Mouse (Mus musculus) embryonic facial prominence, embryonic 13.5 days (tissue): ENCODE data around the gene Dhx29. TPM values are rescaled to one million over a fixed set of nuclear protein-coding genes. Genes with fewer than 3 reads are reported as not detected.

ENCODE experiments used
- ATAC-seq: fragments of 200-750 bp; cut with Nextera tagmentation; 2 replicates; pipeline ENCODE4 v1.8.0; 2017; ENCODE audit warnings: low read depth; ENCODE audit not compliant: insufficient number of reproducible peaks, insufficient read depth, low FRiP score, low TSS enrichment
- H3K27ac ChIP-seq: fragments of 300-500 bp; sonication (generic); 2 replicates; pipeline ENCODE4 v1.5.1; 2015; ENCODE audit warnings: moderate library complexity, mild to moderate bottlenecking, inconsistent platforms
- H3K27me3 ChIP-seq: fragments of 300-500 bp; sonication (generic); 2 replicates; pipeline ENCODE4 v1.6.1; 2015; ENCODE audit warnings: mild to moderate bottlenecking, inconsistent platforms
- H3K36me3 ChIP-seq: fragments of 300-500 bp; sonication (generic); 2 replicates; pipeline ENCODE4 v1.6.1; 2015; ENCODE audit warnings: mild to moderate bottlenecking, inconsistent platforms
- H3K4me1 ChIP-seq: fragments of 300-500 bp; sonication (generic); 2 replicates; pipeline ENCODE4 v1.6.1; 2015; ENCODE audit warnings: inconsistent platforms
- H3K4me2 ChIP-seq: fragments of 300-500 bp; sonication (generic); 2 replicates; pipeline ENCODE4 v1.6.1; 2015; ENCODE audit warnings: moderate library complexity, mild to moderate bottlenecking, inconsistent platforms
- H3K4me3 ChIP-seq: fragments of 300-500 bp; sonication (generic); 2 replicates; pipeline ENCODE4 v1.5.1; 2015; ENCODE audit warnings: mild to moderate bottlenecking, inconsistent platforms
- H3K9ac ChIP-seq: fragments of 300-500 bp; sonication (generic); 2 replicates; pipeline ENCODE4 v1.6.1; 2015; ENCODE audit warnings: mild to moderate bottlenecking, inconsistent platforms
- H3K9me3 ChIP-seq: fragments of 300-500 bp; sonication (generic); 2 replicates; pipeline ENCODE4 v1.6.1; 2016; ENCODE audit warnings: inconsistent platforms
- WGBS: fragments of 180-500 bp; shearing (Covaris S2); methylation state at CpG from one replicate; pipeline ENCODE4 v1.1.7; 2015; ENCODE audit warnings: mixed read lengths; 5-methylcytosine and 5-hydroxymethylcytosine counted together
- polyA plus RNA-seq: library from polyadenylated mRNA; unstranded; fragments of >200 nt; fragmentation: Nextera tagmentation; extraction: Ambion mirVana; gene quantifications from 2 replicates; pipeline ENCODE4 v1.2.1, GENCODE M21; 2015

Dhx29 gene
- polyA plus RNA-seq, 1 experiment from 2014 or later, result 44.2 TPM

GRCm38 (mm10) chr13:112938130-112938529, 10.9 kb downstream of the Dhx29 start:
- no peak for ATAC-seq
- H3K27me3 ChIP-seq, result no peaks in the 10 kb centered on the region
- H3K4me1 ChIP-seq, result no peaks in the 10 kb centered on the region
- H3K4me2 ChIP-seq, result no peak overlapping the region
- H3K27ac ChIP-seq, result no peak overlapping the region
- H3K9me3 ChIP-seq, result no peaks in the 10 kb centered on the region
- H3K36me3 ChIP-seq, result peaks cover 73% of the 10 kb centered on the region
- H3K9ac ChIP-seq, result no peak overlapping the region
- no peak overlapping the region for H3K4me3 ChIP-seq
- 90% methylated on average over 8 of the region's 8 CpGs for WGBS

GRCm38 (mm10) chr13:112941879-112942330, 14.7 kb downstream of the Dhx29 start:
- Histone ChIP-seq H3K4me2 (no peak overlapping the region), H3K4me1 (no peaks in the 10 kb centered on the region), H3K36me3 (peaks cover 80% of the 10 kb centered on the region), H3K27ac (no peak overlapping the region), H3K4me3 (no peak overlapping the region), H3K27me3 (no peaks in the 10 kb centered on the region), H3K9ac (no peak overlapping the region), H3K9me3 (no peaks in the 10 kb centered on the region)
- 80% methylated on average over 15 of the region's 15 CpGs for WGBS
- ATAC-seq, result no peak

- H3K4me3 ChIP-seq, result no peak overlapping the region
- no peak overlapping the region for H3K9ac ChIP-seq
- H3K27me3 ChIP-seq, result no peaks in the 10 kb centered on the region
- ATAC-seq, result no peak
- no peaks in the 10 kb centered on the region for H3K9me3 ChIP-seq
- 94% methylated on average over 9 of the region's 9 CpGs for WGBS
- no peak overlapping the region for H3K27ac ChIP-seq
- H3K4me1 ChIP-seq, result no peaks in the 10 kb centered on the region
- peaks cover 82% of the 10 kb centered on the region for H3K36me3 ChIP-seq
- no peak overlapping the region for H3K4me2 ChIP-seq
These were observed 18.1 kb downstream of the Dhx29 start for GRCm38 (mm10) chr13:112945312-112945711.

GRCm38 (mm10) chr13:112945900-112946299, 18.6 kb downstream of the Dhx29 start:
- Histone ChIP-seq H3K4me1 (no peaks in the 10 kb centered on the region), H3K4me3 (no peak overlapping the region), H3K27me3 (no peaks in the 10 kb centered on the region), H3K9ac (no peak overlapping the region), H3K9me3 (no peaks in the 10 kb centered on the region), H3K27ac (no peak overlapping the region), H3K36me3 (peaks cover 85% of the 10 kb centered on the region), H3K4me2 (no peak overlapping the region)
- 88% methylated on average over 6 of the region's 6 CpGs for WGBS
- no peak for ATAC-seq

GRCm38 (mm10) chr13:112954067-112954466, 26.8 kb downstream of the Dhx29 start:
- Histone ChIP-seq H3K4me2 (no peak overlapping the region), H3K27me3 (no peaks in the 10 kb centered on the region), H3K27ac (no peak overlapping the region), H3K36me3 (peaks cover 90% of the 10 kb centered on the region), H3K4me1 (no peaks in the 10 kb centered on the region), H3K9ac (no peak overlapping the region), H3K4me3 (no peak overlapping the region), H3K9me3 (no peaks in the 10 kb centered on the region)
- ATAC-seq, result no peak
- 87% methylated on average over 8 of the region's 8 CpGs for WGBS

- Histone ChIP-seq H3K4me2 (no peak overlapping the region), H3K9me3 (no peaks in the 10 kb centered on the region), H3K4me3 (no peak overlapping the region), H3K4me1 (no peaks in the 10 kb centered on the region), H3K27me3 (no peaks in the 10 kb centered on the region), H3K36me3 (peaks cover 79% of the 10 kb centered on the region), H3K9ac (no peak overlapping the region), H3K27ac (no peak overlapping the region)
- ATAC-seq, result no peak
- 76% methylated on average over 5 of the region's 5 CpGs for WGBS
These were observed 35.8 kb downstream of the Dhx29 start for GRCm38 (mm10) chr13:112963081-112963480.

GRCm38 (mm10) chr13:112964421-112964820, 37.2 kb downstream of the Dhx29 start:
- no peaks in the 10 kb centered on the region for H3K4me1 ChIP-seq
- ATAC-seq, result no peak
- H3K4me3 ChIP-seq, result no peak overlapping the region
- no peaks in the 10 kb centered on the region for H3K9me3 ChIP-seq
- no peaks in the 10 kb centered on the region for H3K27me3 ChIP-seq
- no peak overlapping the region for H3K4me2 ChIP-seq
- H3K36me3 ChIP-seq, result peaks cover 73% of the 10 kb centered on the region
- H3K9ac ChIP-seq, result no peak overlapping the region
- no peak overlapping the region for H3K27ac ChIP-seq
- WGBS, result 92% methylated on average over 12 of the region's 12 CpGs

- no peaks in the 10 kb centered on the region for H3K4me1 ChIP-seq
- H3K9me3 ChIP-seq, result no peaks in the 10 kb centered on the region
- H3K9ac ChIP-seq, result no peak overlapping the region
- no peak overlapping the region for H3K27ac ChIP-seq
- H3K4me2 ChIP-seq, result no peak overlapping the region
- no peaks in the 10 kb centered on the region for H3K27me3 ChIP-seq
- H3K4me3 ChIP-seq, result no peak overlapping the region
- WGBS, result 93% methylated on average over 5 of the region's 5 CpGs
- ATAC-seq, result no peak
- peaks cover 54% of the 10 kb centered on the region for H3K36me3 ChIP-seq
These were observed 40.0 kb downstream of the Dhx29 start for GRCm38 (mm10) chr13:112967267-112967666.

GRCm38 (mm10) chr13:112976720-112977119, 49.5 kb downstream of the Dhx29 start:
- peaks cover 24% of the 10 kb centered on the region for H3K27me3 ChIP-seq
- H3K9ac ChIP-seq, result no peak overlapping the region
- H3K9me3 ChIP-seq, result no peaks in the 10 kb centered on the region
- no peaks in the 10 kb centered on the region for H3K36me3 ChIP-seq
- no peaks in the 10 kb centered on the region for H3K4me1 ChIP-seq
- peak overlapping the region; percentile 48 for H3K4me2 ChIP-seq
- H3K4me3 ChIP-seq, result peak overlapping the region; percentile 23; the same call in 1 of the 2 replicates
- no peak for ATAC-seq
- no peak overlapping the region for H3K27ac ChIP-seq
- 41% methylated on average over 10 of the region's 10 CpGs for WGBS

- no peak overlapping the region for H3K27ac ChIP-seq
- no peak for ATAC-seq
- no peaks in the 10 kb centered on the region for H3K36me3 ChIP-seq
- peak overlapping the region; percentile 56; the same call in 1 of the 2 replicates for H3K4me3 ChIP-seq
- peaks cover 74% of the 10 kb centered on the region for H3K27me3 ChIP-seq
- H3K9ac ChIP-seq, result no peak overlapping the region
- H3K4me1 ChIP-seq, result peaks cover 37% of the 10 kb centered on the region
- no peaks in the 10 kb centered on the region for H3K9me3 ChIP-seq
- WGBS, result 4% methylated on average over 18 of the region's 18 CpGs
- peak overlapping the region; percentile 99; the same call in 1 of the 2 replicates for H3K4me2 ChIP-seq
These were observed 58.6 kb downstream of the Dhx29 start for GRCm38 (mm10) chr13:112985605-112986450.

- Histone ChIP-seq H3K4me1 (peaks cover 37% of the 10 kb centered on the region), H3K4me3 (peak overlapping the region; percentile 56), H3K27me3 (peaks cover 81% of the 10 kb centered on the region), H3K4me2 (peak overlapping the region; percentile 99), H3K36me3 (no peaks in the 10 kb centered on the region), H3K27ac (no peak overlapping the region), H3K9ac (no peak overlapping the region), H3K9me3 (no peaks in the 10 kb centered on the region)
- WGBS, result 0% methylated on average over 17 of the region's 17 CpGs
- no peak for ATAC-seq
These were observed 59.2 kb downstream of the Dhx29 start for GRCm38 (mm10) chr13:112986451-112986950.

GRCm38 (mm10) chr13:112987532-112987943, 60.3 kb downstream of the Dhx29 start, which contains the start of gene Ccno:
Gene Ccno (plus strand): TSS chr13:112987802.
- no peaks in the 10 kb centered on the region for H3K36me3 ChIP-seq
- peak; percentile 94 for ATAC-seq
- WGBS, result under 1% methylated on average over 37 of the region's 47 CpGs
- peak within 1 kb of the TSS; percentile 99 for H3K4me2 ChIP-seq
- peak within 1 kb of the TSS; percentile 56 for H3K4me3 ChIP-seq
- no peaks in the 10 kb centered on the region for H3K9me3 ChIP-seq
- H3K4me1 ChIP-seq, result peaks cover 37% of the 10 kb centered on the region
- no peak within 1 kb of the TSS for H3K27ac ChIP-seq
- H3K9ac ChIP-seq, result peak within 1 kb of the TSS; percentile 66
- H3K27me3 ChIP-seq, result peaks cover 83% of the 10 kb centered on the region
